Mouse (Mus musculus) heart, postnatal 0 days (tissue): ENCODE data around the gene Fgf15. TPM values are rescaled to one million over a fixed set of nuclear protein-coding genes. Genes with fewer than 3 reads are reported as not detected.
"Not testable (repeated sequence)": the region's sequence is repeated elsewhere in the genome, so short reads cannot be mapped to it uniquely, and the experiment has no call there.

ENCODE experiments used
- ATAC-seq: fragments of 200-750 bp; cut with Nextera tagmentation; 2 replicates; pipeline ENCODE4 v1.8.0; 2017; ENCODE audit warnings: low read depth, moderate number of reproducible peaks, moderate library complexity; ENCODE audit not compliant: insufficient read depth
- DNase-seq: peaks from one replicate; pipeline ENCODE4 v3.0.0-alpha.2; 2016; ENCODE audit warnings: low spot score
- H3K27ac ChIP-seq: fragments of 300-500 bp; sonication (generic); 2 replicates; pipeline ENCODE4 v1.5.1; 2014; ENCODE audit warnings: low read depth, mild to moderate bottlenecking
- H3K27me3 ChIP-seq: fragments of 300-500 bp; sonication (generic); 2 replicates; pipeline ENCODE4 v1.6.1; 2014; ENCODE audit warnings: low read length, mixed read lengths; ENCODE audit not compliant: control insufficient read depth, insufficient read depth
- H3K36me3 ChIP-seq: fragments of 300-500 bp; sonication (generic); replicated peaks from 2 replicates; pipeline ENCODE4 v1.6.1; 2014; ENCODE audit warnings: low read length, mixed read lengths; ENCODE audit not compliant: control insufficient read depth, insufficient read depth
- H3K4me1 ChIP-seq: fragments of 300-500 bp; sonication (generic); 2 replicates; pipeline ENCODE4 v1.6.1; 2014; ENCODE audit warnings: antibody characterized with exemption; ENCODE audit not compliant: control insufficient read depth, insufficient read depth
- H3K4me2 ChIP-seq: fragments of 300-500 bp; sonication (generic); 2 replicates; pipeline ENCODE4 v1.6.1; 2014; ENCODE audit warnings: low read depth, mild to moderate bottlenecking, low read length, moderate library complexity
- H3K4me3 ChIP-seq: fragments of 300-500 bp; sonication (generic); 2 replicates; pipeline ENCODE4 v1.5.1; 2014; ENCODE audit warnings: low read depth, low read length
- H3K9ac ChIP-seq: fragments of 300-500 bp; sonication (generic); replicated peaks from 2 replicates; pipeline ENCODE4 v1.6.1; 2014; ENCODE audit warnings: low read depth, low read length, mixed read lengths
- H3K9me3 ChIP-seq: fragments of 300-500 bp; sonication (generic); replicated peaks from 2 replicates; pipeline ENCODE4 v1.6.1; 2016; ENCODE audit warnings: low read length; ENCODE audit not compliant: control insufficient read depth
- CTCF ChIP-seq: IDR thresholded peaks from 2 replicates; pipeline ENCODE4 v1.5.1; 2016; ENCODE audit warnings: antibody characterized with exemption, control low read depth, low read depth
- EP300 ChIP-seq: IDR thresholded peaks from 2 replicates; pipeline ENCODE4 v1.6.1; 2016; ENCODE audit warnings: antibody characterized with exemption, low read depth
- WGBS: fragments of 180-500 bp; shearing (Covaris S2); extraction: QIAGEN DNeasy Blood & Tissue Kit; methylation state at CpG from one replicate; pipeline ENCODE4 v1.1.7; 2014; 5-methylcytosine and 5-hydroxymethylcytosine counted together
- polyA plus RNA-seq: library from polyadenylated mRNA; unstranded; fragments of >200 nt; fragmentation: Nextera tagmentation; extraction: Ambion mirVana; gene quantifications from 2 replicates; pipeline ENCODE4 v1.2.1, GENCODE M21; 2015
- total RNA-seq: library from RNA; depleted of rRNA; stranded (reverse); fragments of >200 nt; gene quantifications from 2 replicates; pipeline ENCODE4 v1.2.3, GENCODE M21; 2014; ENCODE audit warnings: low replicate concordance

Gene Fgf15
- total and polyA plus RNA-seq, 2 experiments from 2014 or later = not detected

- peaks cover 43% of the 10 kb centered on the region for H3K27me3 ChIP-seq
- no peaks in the 10 kb centered on the region for H3K9me3 ChIP-seq
- peaks cover 10% of the 10 kb centered on the region for H3K4me1 ChIP-seq
- no peak for ATAC-seq
- no peak overlapping the region for H3K4me2 ChIP-seq
- H3K4me3 ChIP-seq = no peak overlapping the region
- no peak overlapping the region for H3K27ac ChIP-seq
- no peak for DNase-seq
- H3K36me3 ChIP-seq = no peaks in the 10 kb centered on the region
- no peak for TF ChIP-seq CTCF
- TF ChIP-seq EP300 = no peak
- no peak overlapping the region for H3K9ac ChIP-seq
- 80% methylated on average over 2 of the region's 2 CpGs for WGBS
Observed at GRCm38 (mm10) chr7:144891863-144892262, 4.5 kb upstream of the Fgf15 start.

GRCm38 (mm10) chr7:144892322-144892721 lies 4.0 kb upstream of the Fgf15 start:
- H3K4me2 ChIP-seq = no peak overlapping the region
- peaks cover 48% of the 10 kb centered on the region for H3K27me3 ChIP-seq
- DNase-seq = no peak
- no peak overlapping the region for H3K9ac ChIP-seq
- H3K4me1 ChIP-seq = peaks cover 10% of the 10 kb centered on the region
- H3K4me3 ChIP-seq = no peak overlapping the region
- ATAC-seq = no peak
- no peak overlapping the region for H3K27ac ChIP-seq
- 47% methylated on average over 6 of the region's 6 CpGs for WGBS
- TF ChIP-seq EP300 = no peak
- TF ChIP-seq CTCF = no peak
- H3K9me3 ChIP-seq = no peaks in the 10 kb centered on the region
- no peaks in the 10 kb centered on the region for H3K36me3 ChIP-seq

GRCm38 (mm10) chr7:144894191-144894590 lies 2.1 kb upstream of the Fgf15 start:
- no peak overlapping the region for H3K4me2 ChIP-seq
- WGBS = 7% methylated on average over 5 of the region's 5 CpGs

GRCm38 (mm10) chr7:144894706-144895105 lies 1.6 kb upstream of the Fgf15 start:
- Histone ChIP-seq H3K9me3 (no peaks in the 10 kb centered on the region), H3K27ac (no peak overlapping the region), H3K36me3 (no peaks in the 10 kb centered on the region), H3K27me3 (peaks cover 57% of the 10 kb centered on the region), H3K9ac (no peak overlapping the region), H3K4me3 (no peak overlapping the region), H3K4me2 (no peak overlapping the region), H3K4me1 (peaks cover 10% of the 10 kb centered on the region)
- 3% methylated on average over 4 of the region's 4 CpGs for WGBS
- no peak for TF ChIP-seq CTCF
- TF ChIP-seq EP300 = no peak
- no peak for ATAC-seq
- DNase-seq = no peak

More at GRCm38 (mm10) chr7:144894191-144894590, 2.1 kb upstream of the Fgf15 start:
- ATAC-seq (no peak), DNase-seq (no peak)
- Histone ChIP-seq H3K9ac (no peak overlapping the region), H3K9me3 (no peaks in the 10 kb centered on the region), H3K27ac (no peak overlapping the region), H3K27me3 (peaks cover 55% of the 10 kb centered on the region), H3K36me3 (no peaks in the 10 kb centered on the region), H3K4me1 (peaks cover 10% of the 10 kb centered on the region), H3K4me3 (no peak overlapping the region)
- TF ChIP-seq EP300 = no peak
- peak; percentile 47 for TF ChIP-seq CTCF

- H3K4me1 ChIP-seq = peaks cover 10% of the 10 kb centered on the region
- no peak overlapping the region for H3K27ac ChIP-seq
- WGBS = under 1% methylated on average over 37 of the region's 37 CpGs
- H3K4me2 ChIP-seq = peak overlapping the region; percentile 62
- peak overlapping the region; percentile 38 for H3K4me3 ChIP-seq
- peak; percentile 85 for ATAC-seq
- no peaks in the 10 kb centered on the region for H3K36me3 ChIP-seq
- no peak overlapping the region for H3K9ac ChIP-seq
- TF ChIP-seq CTCF = peak; percentile 87
- no peak for TF ChIP-seq EP300
- peaks cover 59% of the 10 kb centered on the region for H3K27me3 ChIP-seq
- H3K9me3 ChIP-seq = no peaks in the 10 kb centered on the region
- peak; percentile 59 for DNase-seq
Observed at GRCm38 (mm10) chr7:144895305-144896111, 823 bp upstream of the Fgf15 start.

- ATAC-seq (no peak), DNase-seq (no peak)
- no peaks in the 10 kb centered on the region for H3K36me3 ChIP-seq
- H3K9ac ChIP-seq = no peak overlapping the region
- TF ChIP-seq CTCF = no peak
- no peak for TF ChIP-seq EP300
- no peak overlapping the region for H3K4me2 ChIP-seq
- H3K27ac ChIP-seq = no peak overlapping the region
- peaks cover 60% of the 10 kb centered on the region for H3K27me3 ChIP-seq
- H3K4me1 ChIP-seq = peaks cover 10% of the 10 kb centered on the region
- H3K4me3 ChIP-seq = no peak overlapping the region
- H3K9me3 ChIP-seq = no peaks in the 10 kb centered on the region
- WGBS = 63% methylated on average over 6 of the region's 6 CpGs
Observed at GRCm38 (mm10) chr7:144898506-144898905, 2.2 kb downstream of the Fgf15 start.

GRCm38 (mm10) chr7:144905514-144905913 lies 9.2 kb downstream of the Fgf15 start:
- H3K36me3 ChIP-seq, H3K9ac ChIP-seq, H3K4me2 ChIP-seq, ATAC-seq, H3K9me3 ChIP-seq, H3K4me3 ChIP-seq, H3K27ac ChIP-seq, H3K4me1 ChIP-seq, H3K27me3 ChIP-seq, DNase-seq: not testable (repeated sequence)
- WGBS = 90% methylated on average over 3 of the region's 3 CpGs
